Mouse (Mus musculus) spleen, adult 2 months (tissue): ENCODE measurements around the gene Dgki.

Experiments
- CTCF ChIP-seq: fragments of 200-500 bp; IDR thresholded peaks from 2 replicates; pipeline ENCODE4 v1.5.1; 2011; ENCODE audit warnings: mild to moderate bottlenecking, inconsistent platforms; ENCODE audit not compliant: insufficient read depth, insufficient read length, insufficient replicate concordance; ENCODE audit errors: extremely low read depth
- POLR2A ChIP-seq: fragments of 200-500 bp; IDR thresholded peaks from 2 replicates; pipeline ENCODE4 v1.6.1; 2011; ENCODE audit warnings: low read depth, low read length, inconsistent platforms

- no peak for TF ChIP-seq CTCF
- no peak for TF ChIP-seq POLR2A
Observed at GRCm38 (mm10) chr6:36858258-36859041, 441.5 kb downstream of the Dgki start.
